9 mouse cellular contexts compared by ENCODE assay signal in the genomic region with DNA sequence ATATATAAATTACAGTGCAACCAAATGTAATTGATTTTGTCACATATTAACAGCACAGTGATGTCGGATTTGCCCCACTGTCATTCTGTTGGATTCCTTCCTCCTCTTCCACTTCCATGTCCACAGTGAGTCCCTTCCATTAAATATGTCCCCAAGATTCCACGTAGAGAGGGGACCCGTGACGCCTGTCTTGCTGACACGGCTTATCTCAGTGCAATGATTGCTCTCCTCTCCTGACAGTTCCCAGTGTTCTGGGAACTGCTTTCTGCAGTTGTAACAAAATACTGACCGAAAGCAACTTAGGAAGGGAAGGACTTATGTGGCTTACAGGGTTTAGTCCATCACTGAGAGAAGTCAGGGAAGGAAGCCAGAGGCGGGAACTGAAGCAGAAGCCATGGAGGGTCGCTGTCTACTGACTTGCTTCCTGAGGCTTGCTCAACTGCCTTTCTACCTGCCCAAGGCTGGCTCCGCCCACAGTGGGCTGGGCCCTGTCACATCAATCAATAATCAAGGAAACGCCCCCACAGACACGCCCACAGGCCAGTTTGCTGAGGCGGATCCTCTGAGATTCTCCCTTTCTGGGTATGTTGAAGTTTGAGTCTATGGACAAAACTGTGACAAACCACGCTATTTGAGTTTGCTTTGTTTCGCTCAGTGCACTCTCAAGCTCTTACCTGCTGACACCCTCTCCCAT.
A peak's percentile ranks its signal among the peaks of the same experiment; 100 is the strongest.
DNase-seq lines count a peak whose midpoint lies in the region; ATAC-seq and TF ChIP-seq lines count a peak whose summit lies in the region.
"Had no signal": no experiment of that assay in that cellular context is flagged by ENCODE, and none has a peak within 500 bp of the region (broad histone marks: within the 10 kb centered on the region; RNA-seq: fewer than 3 reads in every experiment).

No protein-coding gene starts in this region.

- H3K9ac ChIP-seq in liver, postnatal 0 days (replicated peaks) = no peak overlapping the region

- peak; percentile 76 for ATAC-seq in inflammation-experienced regulatory T-cells, adult 6 months
- peak; percentile 64 for ATAC-seq in liver, postnatal 0 days
- no peak for ATAC-seq in monocyte, adult 5-6 weeks (replicated peaks; ENCODE audit: insufficient number of reproducible peaks, low FRiP score, low TSS enrichment, poor library complexity, severe bottlenecking)

- H3K4me1 ChIP-seq in liver, postnatal 0 days (ENCODE audit: insufficient read depth) = no peaks in the 10 kb centered on the region

- intact Hi-C loops in left cerebral cortex, postnatal 25 days (cut with DNase I) = no loop called here

- 42% methylated on average over 14 of the region's 14 CpGs for WGBS in liver, postnatal 0 days (ENCODE audit: insufficient replicate concordance)

- no peak for TF ChIP-seq EP300 in liver, postnatal 0 days (IDR thresholded peaks at IDR 0.05; ENCODE audit: low read depth)

- no peaks in the 10 kb centered on the region for H3K9me3 ChIP-seq in liver, postnatal 0 days (ENCODE audit: low read length)

- H3K36me3 ChIP-seq in liver, postnatal 0 days (replicated peaks; ENCODE audit: insufficient read depth, low read length) = no peaks in the 10 kb centered on the region

- H3K27ac ChIP-seq in liver, postnatal 0 days (ENCODE audit: low read depth) = no peak overlapping the region
- H3K27ac ChIP-seq: macrophage had no signal

- no peak overlapping the region for H3K4me3 ChIP-seq in liver, postnatal 0 days (ENCODE audit: low read depth, low read length)

- DNase-seq in 416B (ENCODE audit: low read depth) = peak; percentile 28
- DNase-seq in CD4-positive helper T cell, adult 2 months (ENCODE audit: low read depth, low spot score) = peak; percentile 78
- DNase-seq in liver, postnatal 0 days = peak; percentile 86
- DNase-seq in left cerebral cortex, postnatal 25 days (ENCODE audit: low spot score in 2 of 2) = no peak
- no peak for DNase-seq in adrenal gland, postnatal 10 days
- DNase-seq in layer of hippocampus, postnatal 25 days (ENCODE audit: extremely low spot score in 1 of 2, low spot score in 1 of 2) = no peak

- no peak for TF ChIP-seq CTCF in liver, postnatal 0 days (IDR thresholded peaks at IDR 0.05; ENCODE audit: low read depth)

- no peak overlapping the region for H3K4me2 ChIP-seq in liver, postnatal 0 days (ENCODE audit: low read depth, low read length)

- no peaks in the 10 kb centered on the region for H3K27me3 ChIP-seq in liver, postnatal 0 days (ENCODE audit: insufficient read depth, low read length)

Comparison
In these comparisons a context has a peak if more than half of its experiments do, and no peak if none do; other contexts are left out.
1. DNase-seq: peak in 416B (single experiment), CD4-positive helper T cell, adult 2 months (single experiment) and liver, postnatal 0 days (single experiment); none in left cerebral cortex, postnatal 25 days (0 of 2), adrenal gland, postnatal 10 days (single experiment) and layer of hippocampus, postnatal 25 days (0 of 2).